Mouse (Mus musculus): ENCODE measurements around the gene Bhmt2. TPM values are rescaled to one million over a fixed set of nuclear protein-coding genes. Genes with fewer than 3 reads are reported as not detected.

The Bhmt2 gene
- polyA plus RNA-seq (2015; fragmentation: Nextera tagmentation; extraction: Ambion mirVana): 0.10 and 0.20 TPM in 2 replicates

DNA sequence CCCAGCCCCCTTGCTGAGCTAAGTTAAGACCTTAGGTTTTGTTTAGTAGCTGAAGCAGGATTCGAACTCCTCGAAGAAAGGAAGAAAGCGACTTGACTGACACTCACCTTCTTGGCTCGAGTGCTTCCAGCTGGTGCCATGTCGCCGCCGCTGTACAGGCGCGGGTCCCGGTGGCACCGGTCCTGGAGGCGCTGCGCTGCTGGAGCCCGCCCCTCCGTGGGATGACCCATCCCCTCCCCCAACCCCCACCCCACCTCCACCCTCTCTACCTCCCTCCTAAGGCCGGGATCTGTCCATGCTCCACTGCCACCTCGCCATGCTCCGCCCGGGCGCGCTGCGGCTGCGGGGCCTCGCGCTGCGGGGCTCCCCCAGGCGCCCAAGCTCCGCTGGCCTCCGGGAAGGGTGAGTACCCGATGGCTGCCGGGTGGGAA is at the start of gene Bhmt2, which contains the start of gene Dmgdh:
Gene Bhmt2, minus strand, starts transcription at position 172 of the 431 bp plus-strand sequence.
Gene Dmgdh, plus strand, starts transcription at position 303 of the 431 bp plus-strand sequence.
- ATAC-seq (replicated peaks; ENCODE audit: extremely low read depth, insufficient read depth, low FRiP score): no peak
- no peaks in the 10 kb centered on the region for H3K4me1 ChIP-seq (ENCODE audit: control insufficient read depth, insufficient read depth, low read length)
- peaks cover 11% of the 10 kb centered on the region for H3K27me3 ChIP-seq (ENCODE audit: control insufficient read depth, insufficient read depth, low read length)
- no peaks in the 10 kb centered on the region; the same call in none of the 2 replicates for H3K9me3 ChIP-seq (replicated peaks; ENCODE audit: control insufficient read depth, low read length)
- WGBS: 10% methylated on average over 31 of the region's 31 CpGs
- no peak within 1 kb of the TSS for H3K9ac ChIP-seq (ENCODE audit: low read length)
- peak within 1 kb of the TSS; percentile 51 for H3K4me2 ChIP-seq (ENCODE audit: low read depth, low read length)
- peak within 1 kb of the TSS; percentile 31 for H3K4me3 ChIP-seq (ENCODE audit: low read length)
- no peaks in the 10 kb centered on the region for H3K36me3 ChIP-seq (ENCODE audit: control insufficient read depth, insufficient read depth)
- H3K27ac ChIP-seq (ENCODE audit: low read length): no peak within 1 kb of the TSS

DNA sequence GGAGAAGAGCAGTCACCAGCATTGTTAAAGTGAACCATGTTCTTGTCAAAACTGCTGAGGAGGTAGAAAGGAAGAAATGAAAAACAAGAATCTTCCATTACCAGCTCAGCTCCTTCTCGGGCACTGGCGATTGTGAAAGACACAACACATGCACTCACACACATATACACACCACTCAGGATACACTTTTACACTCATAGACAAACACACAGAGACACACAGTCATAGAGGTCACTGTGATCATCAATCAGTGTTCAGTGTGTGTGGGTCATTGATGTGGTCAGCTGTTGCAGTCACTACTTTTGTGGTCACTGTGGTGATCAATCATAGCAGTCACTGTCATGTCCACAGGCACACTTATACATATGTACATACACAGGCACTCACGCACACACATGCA is 49.4 kb upstream of the Bhmt2 start:
- 0 out of 2 replicates have a peak, but pooled peaks cover 2% of the 10 kb centered on the region for H3K27me3 ChIP-seq (ENCODE audit: control insufficient read depth, insufficient read depth, low read length)
- H3K9ac ChIP-seq (ENCODE audit: low read length): no peak overlapping the region
- H3K4me1 ChIP-seq (ENCODE audit: control insufficient read depth, insufficient read depth, low read length): no peaks in the 10 kb centered on the region
- WGBS: 76% methylated on average over 3 of the region's 3 CpGs
- no peak overlapping the region for H3K27ac ChIP-seq (ENCODE audit: low read length)
- no peaks in the 10 kb centered on the region for H3K9me3 ChIP-seq (replicated peaks; ENCODE audit: control insufficient read depth, low read length)
- no peak overlapping the region for H3K4me3 ChIP-seq (ENCODE audit: low read length)
- H3K4me2 ChIP-seq (ENCODE audit: low read depth, low read length): no peak overlapping the region
- no peak for ATAC-seq (replicated peaks; ENCODE audit: extremely low read depth, insufficient read depth, low FRiP score)
- H3K36me3 ChIP-seq (ENCODE audit: control insufficient read depth, insufficient read depth): no peaks in the 10 kb centered on the region

- 59% methylated on average over 4 of the region's 4 CpGs for WGBS
- Histone ChIP-seq H3K27me3 (ENCODE audit: control insufficient read depth, insufficient read depth, low read length) (0 out of 2 replicates have a peak, but pooled peaks cover 2% of the 10 kb centered on the region), H3K36me3 (ENCODE audit: control insufficient read depth, insufficient read depth) (no peaks in the 10 kb centered on the region), H3K9ac (ENCODE audit: low read length) (no peak overlapping the region), H3K9me3 (replicated peaks; ENCODE audit: control insufficient read depth, low read length) (no peaks in the 10 kb centered on the region), H3K27ac (ENCODE audit: low read length) (no peak overlapping the region), H3K4me2 (ENCODE audit: low read depth, low read length) (no peak overlapping the region), H3K4me1 (ENCODE audit: control insufficient read depth, insufficient read depth, low read length) (no peaks in the 10 kb centered on the region), H3K4me3 (ENCODE audit: low read length) (no peak overlapping the region)
- ATAC-seq (replicated peaks; ENCODE audit: extremely low read depth, insufficient read depth, low FRiP score): no peak
Observed at GRCm38 (mm10) chr13:93721916-93722315, 47.8 kb upstream of the Bhmt2 start.

DNA sequence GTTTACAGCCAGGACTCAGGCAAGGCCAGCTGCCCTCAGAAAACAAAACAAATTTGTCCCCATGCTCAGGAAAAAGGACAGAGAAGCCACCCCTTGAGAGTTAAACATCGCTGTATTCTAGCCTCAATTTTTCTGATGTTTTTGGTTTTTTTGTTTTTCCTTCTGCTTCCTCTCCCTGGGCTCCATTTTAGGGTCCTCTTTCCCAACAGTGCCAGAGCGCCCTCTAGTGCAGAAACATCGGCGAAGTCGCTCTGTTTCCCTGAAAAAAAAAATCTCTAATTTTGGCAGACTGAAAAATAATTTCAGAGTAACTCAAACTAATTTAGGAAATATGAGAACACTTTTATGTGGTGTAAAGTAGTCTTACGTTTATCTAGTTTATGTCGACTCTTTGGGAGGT is 44.8 kb upstream of the Bhmt2 start:
- WGBS: 2% methylated on average over 7 of the region's 7 CpGs
- ATAC-seq (replicated peaks; ENCODE audit: extremely low read depth, insufficient read depth, low FRiP score): no peak
- H3K9ac ChIP-seq (ENCODE audit: low read length): peak overlapping the region; percentile 34; the same call in 1 of the 2 replicates

DNA sequence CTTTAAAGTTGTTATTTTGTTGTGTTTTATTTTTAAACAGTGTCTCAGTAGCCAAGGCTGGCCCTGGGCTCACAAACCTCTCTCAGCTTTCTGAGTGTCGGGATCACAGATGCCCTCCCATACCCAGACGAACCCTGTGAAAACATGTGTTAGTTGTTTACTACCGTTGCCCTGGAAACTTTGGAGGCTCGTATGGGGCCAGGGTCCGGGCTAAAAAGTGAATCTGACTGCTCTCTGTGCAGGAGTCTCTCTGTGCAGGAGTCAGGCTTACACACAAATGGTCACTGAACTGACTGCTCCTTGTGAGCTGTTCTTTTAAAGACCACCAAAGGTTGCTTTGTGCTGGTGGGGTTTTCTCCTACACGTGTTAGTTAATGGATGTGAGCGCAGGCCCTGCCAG is 43.0 kb upstream of the Bhmt2 start:
- WGBS: 67% methylated on average over 7 of the region's 7 CpGs
- H3K9me3 ChIP-seq (replicated peaks; ENCODE audit: control insufficient read depth, low read length): no peaks in the 10 kb centered on the region
- H3K4me3 ChIP-seq (ENCODE audit: low read length): no peak overlapping the region
- H3K9ac ChIP-seq (ENCODE audit: low read length): no peak overlapping the region
- ATAC-seq (replicated peaks; ENCODE audit: extremely low read depth, insufficient read depth, low FRiP score): no peak
- H3K27ac ChIP-seq (ENCODE audit: low read length): no peak overlapping the region
- no peaks in the 10 kb centered on the region for H3K4me1 ChIP-seq (ENCODE audit: control insufficient read depth, insufficient read depth, low read length)
- H3K36me3 ChIP-seq (ENCODE audit: control insufficient read depth, insufficient read depth): no peaks in the 10 kb centered on the region
- 0 out of 2 replicates have a peak, but pooled peaks cover 2% of the 10 kb centered on the region for H3K27me3 ChIP-seq (ENCODE audit: control insufficient read depth, insufficient read depth, low read length)
- no peak overlapping the region for H3K4me2 ChIP-seq (ENCODE audit: low read depth, low read length)

More for the DNA sequence above, 44.8 kb upstream of the Bhmt2 start:
- H3K27ac ChIP-seq (ENCODE audit: low read length): no peak overlapping the region
- peak overlapping the region; percentile 20; the same call in 1 of the 2 replicates for H3K4me2 ChIP-seq (ENCODE audit: low read depth, low read length)
- H3K4me1 ChIP-seq (ENCODE audit: control insufficient read depth, insufficient read depth, low read length): no peaks in the 10 kb centered on the region
- H3K36me3 ChIP-seq (ENCODE audit: control insufficient read depth, insufficient read depth): no peaks in the 10 kb centered on the region
- no peaks in the 10 kb centered on the region for H3K9me3 ChIP-seq (replicated peaks; ENCODE audit: control insufficient read depth, low read length)
- H3K27me3 ChIP-seq (ENCODE audit: control insufficient read depth, insufficient read depth, low read length): 0 out of 2 replicates have a peak, but pooled peaks cover 2% of the 10 kb centered on the region
- no peak overlapping the region for H3K4me3 ChIP-seq (ENCODE audit: low read length)

GRCm38 (mm10) chr13:93713826-93714225 is 39.7 kb upstream of the Bhmt2 start:
- ATAC-seq (replicated peaks; ENCODE audit: extremely low read depth, insufficient read depth, low FRiP score): no peak
- Histone ChIP-seq H3K27me3 (ENCODE audit: control insufficient read depth, insufficient read depth, low read length) (no peaks in the 10 kb centered on the region), H3K4me3 (ENCODE audit: low read length) (no peak overlapping the region), H3K9ac (ENCODE audit: low read length) (no peak overlapping the region), H3K36me3 (ENCODE audit: control insufficient read depth, insufficient read depth) (no peaks in the 10 kb centered on the region), H3K4me1 (ENCODE audit: control insufficient read depth, insufficient read depth, low read length) (no peaks in the 10 kb centered on the region), H3K4me2 (ENCODE audit: low read depth, low read length) (no peak overlapping the region), H3K27ac (ENCODE audit: low read length) (no peak overlapping the region), H3K9me3 (replicated peaks; ENCODE audit: control insufficient read depth, low read length) (no peaks in the 10 kb centered on the region)
- WGBS: 89% methylated on average over 3 of the region's 3 CpGs

DNA sequence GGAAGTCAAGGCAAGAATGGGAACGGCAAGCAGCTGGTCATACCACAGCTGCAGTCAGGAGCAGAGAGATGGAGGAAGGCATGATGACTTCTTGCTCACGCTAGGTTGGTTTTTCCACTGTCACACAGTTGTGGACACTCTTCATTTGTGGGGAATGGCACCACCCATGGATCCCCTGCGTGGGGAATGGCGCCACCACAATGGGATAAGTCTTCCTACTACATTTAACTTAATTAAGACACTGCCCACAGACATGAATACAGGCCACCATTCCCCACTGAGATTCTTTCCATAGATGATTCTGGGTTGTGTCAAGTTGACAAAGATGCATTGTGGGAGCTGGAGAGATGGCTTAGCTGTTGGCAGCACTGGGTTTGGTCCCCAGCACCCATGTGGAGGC is 38.3 kb upstream of the Bhmt2 start:
- H3K9ac ChIP-seq (ENCODE audit: low read length): no peak overlapping the region
- no peak for ATAC-seq (replicated peaks; ENCODE audit: extremely low read depth, insufficient read depth, low FRiP score)
- H3K27ac ChIP-seq (ENCODE audit: low read length): no peak overlapping the region
- H3K36me3 ChIP-seq (ENCODE audit: control insufficient read depth, insufficient read depth): no peaks in the 10 kb centered on the region
- H3K4me1 ChIP-seq (ENCODE audit: control insufficient read depth, insufficient read depth, low read length): no peaks in the 10 kb centered on the region
- 90% methylated on average over 4 of the region's 4 CpGs for WGBS
- no peaks in the 10 kb centered on the region for H3K9me3 ChIP-seq (replicated peaks; ENCODE audit: control insufficient read depth, low read length)
- H3K4me2 ChIP-seq (ENCODE audit: low read depth, low read length): no peak overlapping the region
- no peak overlapping the region for H3K4me3 ChIP-seq (ENCODE audit: low read length)
- no peaks in the 10 kb centered on the region for H3K27me3 ChIP-seq (ENCODE audit: control insufficient read depth, insufficient read depth, low read length)

DNA sequence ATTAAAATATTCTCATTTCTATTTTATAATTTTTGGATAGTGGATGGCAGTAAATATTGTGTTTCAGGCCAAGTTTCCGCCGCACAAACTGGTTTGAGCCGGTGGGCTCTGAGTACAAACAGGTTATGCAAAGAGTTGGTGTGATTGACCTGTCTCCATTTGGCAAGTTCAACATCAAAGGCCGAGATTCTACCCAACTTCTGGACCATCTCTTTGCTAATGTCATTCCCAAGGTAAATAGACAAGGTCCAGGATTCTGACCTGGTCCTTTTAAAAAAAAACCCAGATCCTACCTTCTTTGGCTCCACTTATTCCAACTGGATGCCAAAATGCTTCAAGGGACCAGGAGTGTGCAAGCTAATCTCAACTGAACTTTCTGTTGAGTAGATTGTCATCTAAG is 37.1 kb upstream of the Bhmt2 start:
- no peak for ATAC-seq (replicated peaks; ENCODE audit: extremely low read depth, insufficient read depth, low FRiP score)
- Histone ChIP-seq H3K4me2 (ENCODE audit: low read depth, low read length) (no peak overlapping the region), H3K4me3 (ENCODE audit: low read length) (no peak overlapping the region), H3K4me1 (ENCODE audit: control insufficient read depth, insufficient read depth, low read length) (no peaks in the 10 kb centered on the region), H3K27me3 (ENCODE audit: control insufficient read depth, insufficient read depth, low read length) (no peaks in the 10 kb centered on the region), H3K36me3 (ENCODE audit: control insufficient read depth, insufficient read depth) (no peaks in the 10 kb centered on the region), H3K9ac (ENCODE audit: low read length) (no peak overlapping the region), H3K27ac (ENCODE audit: low read length) (no peak overlapping the region), H3K9me3 (replicated peaks; ENCODE audit: control insufficient read depth, low read length) (no peaks in the 10 kb centered on the region)
- WGBS: 92% methylated on average over 4 of the region's 4 CpGs

DNA sequence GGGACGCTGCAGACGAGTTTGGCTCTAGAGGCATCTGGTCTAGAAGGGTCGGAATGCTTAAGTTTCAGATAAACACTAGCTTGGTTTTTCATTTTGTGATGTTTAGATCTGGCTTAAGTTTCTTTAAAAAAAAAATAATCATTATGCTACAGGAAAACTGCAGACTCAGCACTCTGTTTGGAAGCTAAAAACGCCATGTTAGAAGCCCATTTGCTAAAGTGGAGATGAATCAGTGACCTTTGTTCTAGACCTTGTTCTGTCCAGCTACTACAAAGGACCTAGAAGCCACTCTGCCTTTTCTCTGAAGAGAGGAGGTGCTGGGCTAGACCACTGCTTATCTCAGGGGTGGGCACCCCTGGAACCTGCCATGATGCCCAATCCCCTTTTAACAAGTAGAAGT is 36.2 kb upstream of the Bhmt2 start:
- Histone ChIP-seq H3K4me3 (ENCODE audit: low read length) (no peak overlapping the region), H3K36me3 (ENCODE audit: control insufficient read depth, insufficient read depth) (no peaks in the 10 kb centered on the region), H3K27ac (ENCODE audit: low read length) (no peak overlapping the region), H3K27me3 (ENCODE audit: control insufficient read depth, insufficient read depth, low read length) (no peaks in the 10 kb centered on the region), H3K9me3 (replicated peaks; ENCODE audit: control insufficient read depth, low read length) (no peaks in the 10 kb centered on the region), H3K9ac (ENCODE audit: low read length) (no peak overlapping the region), H3K4me2 (ENCODE audit: low read depth, low read length) (no peak overlapping the region), H3K4me1 (ENCODE audit: control insufficient read depth, insufficient read depth, low read length) (no peaks in the 10 kb centered on the region)
- WGBS: 87% methylated on average over 4 of the region's 4 CpGs
- ATAC-seq (replicated peaks; ENCODE audit: extremely low read depth, insufficient read depth, low FRiP score): no peak
